Mouse (Mus musculus) cerebellum, adult (tissue): ENCODE results near the gene Swi5.

Source experiments
- ATAC-seq: cut with Nextera tagmentation; 2 replicates; pipeline ENCODE4 v1.9.2; 2017; ENCODE audit warnings: mild to moderate bottlenecking, moderate library complexity, mixed read lengths; ENCODE audit not compliant: insufficient number of reproducible peaks, low FRiP score, low TSS enrichment

Swi5 gene

DNA sequence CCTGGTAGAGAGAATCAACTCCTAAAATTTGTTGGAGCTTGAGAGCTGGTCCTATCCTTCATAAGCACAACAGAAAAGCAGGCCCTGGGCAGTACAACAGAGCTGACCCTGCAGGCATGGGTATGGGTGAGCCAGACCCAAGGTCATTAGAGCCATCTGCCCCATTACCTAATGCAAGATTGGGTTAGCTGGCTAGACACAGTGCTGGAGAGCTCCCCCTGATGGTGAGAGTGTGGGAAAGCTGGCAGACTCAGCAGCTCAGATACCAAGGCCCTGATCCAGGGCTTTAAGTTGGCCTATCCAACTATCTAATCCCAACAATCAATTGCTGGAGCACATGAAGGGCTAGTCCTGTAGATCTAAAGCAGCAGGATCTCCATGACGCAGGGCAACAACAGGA, 5.1 kb downstream of the Swi5 start:
- peak; percentile 58; the same call in 1 of the 2 replicates for ATAC-seq

DNA sequence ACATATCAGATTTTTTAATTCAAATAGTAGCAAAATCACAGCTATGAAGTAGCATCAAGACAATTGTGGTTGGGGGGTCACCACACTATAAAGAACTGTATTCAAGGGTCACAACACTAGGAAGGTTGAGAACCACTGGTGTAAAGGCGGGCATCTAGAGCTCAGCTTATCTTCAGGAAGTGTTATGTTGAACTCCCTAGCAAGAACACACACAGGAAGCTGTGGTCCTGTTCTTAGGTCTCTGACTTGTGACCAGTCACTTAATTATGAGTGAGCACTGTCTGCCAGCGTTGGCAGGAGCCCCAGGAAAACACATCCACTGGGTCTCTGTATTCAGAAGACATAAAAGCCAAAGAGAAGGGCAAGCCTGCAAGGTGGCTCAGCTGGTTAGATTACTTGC, 5.6 kb downstream of the Swi5 start:
- no peak for ATAC-seq

GRCm38 (mm10) chr2:32275823-32276222, 12.1 kb downstream of the Swi5 start:
- ATAC-seq: no peak

- ATAC-seq: no peak
Observed at GRCm38 (mm10) chr2:32260635-32261034, 27.2 kb downstream of the Swi5 start.

- peak; percentile 93 for ATAC-seq
Observed at GRCm38 (mm10) chr2:32259657-32260417, 28.0 kb downstream of the Swi5 start, which contains the start of gene Uck1. Uck1 (minus strand) TSS chr2:32260159.

- ATAC-seq: no peak
Observed at GRCm38 (mm10) chr2:32258887-32259533, 28.9 kb downstream of the Swi5 start.

DNA sequence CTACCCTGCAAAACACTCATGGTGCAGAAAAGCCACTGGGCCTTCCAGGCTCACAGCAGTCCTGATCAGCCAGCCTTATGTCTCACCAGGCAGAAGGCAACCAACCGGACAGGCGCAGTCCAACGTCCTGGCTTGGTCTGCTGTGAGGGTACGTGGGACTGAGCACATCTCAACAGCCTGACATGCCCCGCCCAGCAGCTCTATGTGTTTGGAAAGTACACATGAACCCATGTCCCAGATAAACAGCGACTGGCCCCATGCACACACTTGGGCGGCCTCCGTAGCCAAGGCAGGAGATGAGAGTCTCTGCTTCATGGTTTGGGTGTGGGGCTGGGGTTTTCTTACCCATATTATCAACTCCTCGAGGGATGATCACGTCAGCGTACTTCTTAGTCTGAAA, 31.6 kb downstream of the Swi5 start:
- ATAC-seq: no peak

DNA sequence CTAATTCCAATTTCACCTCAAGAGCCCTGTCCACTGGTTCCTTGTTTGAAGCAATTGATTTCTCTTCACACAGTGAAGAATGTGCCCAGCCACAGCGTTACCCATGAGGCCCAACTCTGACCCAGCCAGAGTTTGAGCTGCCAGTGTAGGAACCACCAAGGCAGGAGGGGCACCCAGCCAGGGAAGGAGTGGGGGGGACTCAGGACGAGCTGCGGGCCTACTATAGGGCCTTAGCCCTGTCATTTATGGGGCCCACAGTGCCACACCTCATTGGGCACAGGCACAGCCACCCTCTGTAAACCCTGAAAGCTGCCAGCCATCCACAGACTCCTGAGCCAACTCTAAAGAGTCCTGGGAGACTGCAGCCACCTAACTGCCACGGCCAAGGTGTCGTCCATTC, 33.3 kb downstream of the Swi5 start:
- ATAC-seq: no peak

DNA sequence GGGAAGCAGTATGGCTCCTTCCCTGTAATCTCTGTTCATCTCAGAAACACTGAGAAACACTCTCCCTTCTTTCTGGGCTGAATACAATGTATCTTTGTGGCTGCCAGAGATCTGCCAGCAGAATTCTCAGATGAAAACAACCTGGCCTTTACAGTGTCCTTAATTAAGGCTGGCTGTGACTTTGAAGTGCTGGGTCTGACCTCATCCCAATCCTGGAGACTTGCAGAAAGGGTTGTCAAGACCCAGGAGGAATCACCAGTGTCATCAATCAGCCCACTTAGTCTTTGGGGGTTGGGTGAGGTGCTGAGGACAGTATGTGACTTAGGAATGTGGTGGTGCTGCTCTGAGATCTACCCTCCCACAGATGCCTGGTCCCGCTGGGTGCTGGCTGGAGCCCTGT, 34.5 kb downstream of the Swi5 start:
- ATAC-seq: no peak

GRCm38 (mm10) chr2:32252658-32253057, 35.2 kb downstream of the Swi5 start:
- no peak for ATAC-seq

GRCm38 (mm10) chr2:32251791-32252527, 35.9 kb downstream of the Swi5 start:
- ATAC-seq: no peak

- no peak for ATAC-seq
Observed at GRCm38 (mm10) chr2:32248377-32249361, 39.2 kb downstream of the Swi5 start.

- ATAC-seq: no peak
Observed at GRCm38 (mm10) chr2:32246741-32247140, 41.1 kb downstream of the Swi5 start.

DNA sequence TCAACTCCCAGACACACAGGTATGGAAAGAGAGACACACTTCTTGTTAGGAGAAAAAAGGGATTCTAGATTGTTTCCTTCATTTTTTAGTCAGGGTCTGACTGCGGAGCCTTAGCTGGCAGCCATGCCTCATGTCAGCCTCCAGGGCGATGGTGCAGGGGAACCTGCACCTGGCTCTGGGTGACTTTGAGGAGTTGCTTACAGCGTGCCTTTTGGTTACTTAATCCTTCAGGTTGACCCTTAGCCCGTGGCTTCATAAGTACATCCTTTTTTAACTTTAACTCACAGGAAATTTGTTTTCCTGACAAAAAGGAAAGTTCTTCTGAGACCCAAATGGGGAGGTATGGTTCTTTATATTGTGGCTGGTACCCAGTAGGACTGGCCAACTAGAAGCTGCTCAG, 44.9 kb downstream of the Swi5 start:
- no peak for ATAC-seq

DNA sequence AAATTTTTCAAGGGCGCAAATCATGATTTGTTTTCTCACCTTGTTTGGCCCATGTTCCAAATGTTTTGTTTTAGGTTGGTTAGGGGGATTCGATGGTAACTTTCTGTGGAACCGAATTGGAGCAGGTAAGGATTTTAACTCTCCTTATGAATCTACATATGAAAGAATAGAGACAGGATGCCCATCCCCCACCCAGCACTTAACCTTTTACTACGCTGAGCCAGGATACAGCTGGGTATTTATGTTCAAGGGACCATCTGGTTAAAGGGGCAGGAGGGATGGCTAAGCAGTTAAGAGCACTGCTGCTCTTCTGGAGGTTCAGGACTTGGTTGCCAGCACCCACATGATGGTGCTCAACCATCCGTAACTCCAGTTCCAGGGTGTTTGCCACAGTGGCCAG, 47.3 kb downstream of the Swi5 start:
- no peak for ATAC-seq

GRCm38 (mm10) chr2:32238708-32239435, 49.0 kb downstream of the Swi5 start:
- no peak for ATAC-seq

GRCm38 (mm10) chr2:32237571-32237970, 50.3 kb downstream of the Swi5 start:
- ATAC-seq: no peak

DNA sequence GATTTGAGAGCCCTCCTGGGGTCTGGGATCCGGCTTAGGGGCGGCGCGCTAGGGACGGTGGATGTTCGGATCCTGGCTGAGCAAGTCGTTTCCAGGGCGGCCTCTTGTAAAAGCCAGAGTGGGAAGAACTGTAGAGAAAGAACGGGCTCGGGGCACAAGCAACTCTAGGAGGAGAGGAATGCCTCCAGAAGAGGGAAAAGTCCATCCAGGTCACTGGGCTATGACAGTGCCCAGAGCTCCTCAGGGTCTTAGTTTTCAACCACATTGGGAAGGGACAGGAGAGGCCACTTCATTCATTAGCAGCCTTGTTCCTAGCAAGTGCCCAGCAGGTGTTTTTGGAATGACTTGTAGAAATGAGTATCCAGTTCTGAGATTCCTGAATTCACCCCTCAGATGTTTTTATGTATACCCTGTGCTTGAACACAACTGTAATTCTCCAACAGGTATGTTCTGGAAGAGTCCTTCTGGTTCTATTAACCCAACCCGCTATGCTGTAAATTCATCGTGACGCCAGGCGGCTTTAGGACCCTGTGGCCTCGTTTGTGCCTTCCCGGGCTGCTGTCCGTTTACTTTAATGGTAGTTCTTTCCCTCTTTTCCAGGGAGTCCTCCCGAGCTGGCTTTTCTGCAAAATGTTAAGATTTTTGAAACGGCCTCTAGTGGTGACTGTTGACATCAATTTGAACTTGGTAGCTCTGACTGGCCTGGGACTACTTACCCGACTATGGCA, 51.0 kb downstream of the Swi5 start:
- ATAC-seq: peak; percentile 62; the same call in 1 of the 2 replicates
